Mouse (Mus musculus) E14TG2a.4 (cell line): ENCODE results near the gene C9.

ENCODE experiments used
- CTCF ChIP-seq: conservative IDR thresholded peaks from 2 replicates; pipeline ENCODE4 v1.5.1; 2014; ENCODE audit warnings: low read length
- NANOG ChIP-seq: IDR thresholded peaks from 2 replicates; pipeline ENCODE4 v1.6.1; 2014; ENCODE audit warnings: borderline replicate concordance, low read length, mixed read lengths
- POU5F1 ChIP-seq: IDR thresholded peaks from 2 replicates; pipeline ENCODE4 v1.6.1; 2014; ENCODE audit warnings: low read length, borderline replicate concordance

- no peak for TF ChIP-seq CTCF
- TF ChIP-seq POU5F1, result no peak
- no peak for TF ChIP-seq NANOG
These were observed 45.0 kb upstream of the C9 start for GRCm38 (mm10) chr15:6400115-6400514.
